8 mouse cellular contexts compared by ENCODE assay signal in the genomic region with DNA sequence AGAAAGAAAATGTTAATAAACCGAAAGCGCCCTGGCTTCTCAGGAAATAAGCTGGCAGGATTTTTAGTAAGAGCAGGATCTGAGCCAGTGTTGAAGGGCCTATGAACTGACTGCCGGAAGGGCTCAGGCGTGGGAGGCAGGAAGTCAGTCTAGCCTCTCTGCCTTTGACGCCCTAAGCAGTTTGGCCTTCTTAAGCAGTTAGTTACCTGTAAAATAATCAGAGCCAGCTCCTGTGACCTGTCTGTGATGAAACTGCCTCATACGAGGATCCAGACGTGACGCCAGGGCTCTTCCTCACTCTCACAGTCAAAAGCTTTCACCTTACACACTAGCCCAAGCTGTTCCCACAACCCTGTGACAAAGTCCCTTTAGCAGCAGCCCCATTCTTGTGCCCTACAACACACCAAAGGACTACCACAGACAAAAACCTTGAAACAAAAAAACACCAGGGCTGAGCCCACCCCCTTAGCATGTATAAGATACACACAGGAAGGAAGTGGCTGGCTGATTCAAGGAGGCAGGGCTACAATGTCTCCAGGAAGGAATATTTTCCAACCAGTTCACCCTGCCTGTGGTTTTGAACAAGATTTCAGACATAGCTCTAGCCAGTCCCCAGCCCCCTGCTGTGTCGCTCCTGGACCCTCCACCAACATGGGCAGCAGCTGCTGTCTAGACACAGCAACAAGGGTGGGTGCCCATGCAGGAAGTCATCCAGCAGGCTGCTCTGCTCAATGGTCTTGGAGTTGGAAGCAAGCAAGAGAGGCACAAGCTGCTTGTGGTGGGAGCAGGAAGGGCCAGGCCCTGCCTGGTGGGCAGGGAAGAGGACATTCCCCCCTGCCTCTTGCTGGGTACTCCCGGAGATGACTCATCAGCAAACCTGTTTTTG.
A peak's percentile ranks its signal among the peaks of the same experiment; 100 is the strongest.
DNase-seq lines count a peak whose midpoint lies in the region; ATAC-seq and TF ChIP-seq lines count a peak whose summit lies in the region.

No protein-coding gene starts in this region.

- H3K4me3 ChIP-seq in bone marrow macrophage, adult 2 months (ENCODE audit: insufficient read depth, low read length), result no peak overlapping the region
- no peak overlapping the region for H3K4me3 ChIP-seq in limb, embryonic 12.5 days (replicated peaks)
- no peak overlapping the region for H3K4me3 ChIP-seq in stomach, embryonic 16.5 days (replicated peaks; ENCODE audit: low read length)

- peak; percentile 17 to 38 for DNase-seq in adrenal gland, postnatal 36 days
- DNase-seq in adrenal gland, postnatal 4 days (ENCODE audit: low spot score in 2 of 2), result no peak
- peak; percentile 8 for DNase-seq in heart, postnatal 25 days (ENCODE audit: low spot score)
- no peak for DNase-seq in urinary bladder, postnatal 10 days (ENCODE audit: low spot score)
- no peak for DNase-seq in embryo, embryonic 9.5 days (ENCODE audit: extremely low spot score)

- TF ChIP-seq POLR2A in bone marrow macrophage, adult 2 months (IDR thresholded peaks at IDR 0.05; ENCODE audit: borderline replicate concordance, low read depth, low read length), result no peak

- H3K4me1 ChIP-seq in bone marrow macrophage, adult 2 months (ENCODE audit: control insufficient read depth, insufficient read depth, low read length), result peaks cover 27% of the 10 kb centered on the region
- peaks cover 6% of the 10 kb centered on the region for H3K4me1 ChIP-seq in limb, embryonic 12.5 days (replicated peaks)
- no peaks in the 10 kb centered on the region for H3K4me1 ChIP-seq in stomach, embryonic 16.5 days (ENCODE audit: control insufficient read depth, insufficient read depth, low read length)

- no peaks in the 10 kb centered on the region for H3K36me3 ChIP-seq in limb, embryonic 12.5 days
- no peaks in the 10 kb centered on the region for H3K36me3 ChIP-seq in stomach, embryonic 16.5 days (ENCODE audit: control insufficient read depth, insufficient read depth, low read length)

- no peak overlapping the region for H3K9ac ChIP-seq in limb, embryonic 12.5 days (replicated peaks)
- H3K9ac ChIP-seq in stomach, embryonic 16.5 days (ENCODE audit: low read length), result no peak overlapping the region

- TF ChIP-seq CTCF in bone marrow macrophage, adult 2 months (IDR thresholded peaks at IDR 0.05; ENCODE audit: low read depth, low read length), result no peak

- H3K27me3 ChIP-seq in limb, embryonic 12.5 days, result no peaks in the 10 kb centered on the region
- H3K27me3 ChIP-seq in stomach, embryonic 16.5 days (ENCODE audit: control insufficient read depth, insufficient read depth, low read length), result no peaks in the 10 kb centered on the region

- ATAC-seq in limb, embryonic 12.5 days (ENCODE audit: insufficient number of reproducible peaks, insufficient read depth, low FRiP score, low TSS enrichment, low read depth), result no peak
- peak; percentile 21; the same call in 1 of the 2 replicates for ATAC-seq in stomach, embryonic 16.5 days (ENCODE audit: insufficient read depth, low FRiP score)

- intact Hi-C loops in heart, postnatal 25 days (cut with DNase I), result no loop called here

- H3K9me3 ChIP-seq in limb, embryonic 12.5 days, result no peaks in the 10 kb centered on the region
- H3K9me3 ChIP-seq in stomach, embryonic 16.5 days (replicated peaks; ENCODE audit: control insufficient read depth, low read length), result no peaks in the 10 kb centered on the region

- no peak overlapping the region for H3K4me2 ChIP-seq in limb, embryonic 12.5 days
- no peak overlapping the region for H3K4me2 ChIP-seq in stomach, embryonic 16.5 days (ENCODE audit: low read depth, low read length)

- H3K27ac ChIP-seq in bone marrow macrophage, adult 2 months (ENCODE audit: insufficient read depth, low read depth, low read length), result peak overlapping the region; percentile 8; the same call in 1 of the 2 replicates
- peak overlapping the region; percentile 53; the same call in 1 of the 2 replicates for H3K27ac ChIP-seq in limb, embryonic 12.5 days
- H3K27ac ChIP-seq in stomach, embryonic 16.5 days (ENCODE audit: low read length), result peak overlapping the region; percentile 28; the same call in 1 of the 2 replicates

- 67% methylated on average over 10 of the region's 10 CpGs for WGBS in limb, embryonic 12.5 days
- WGBS in stomach, embryonic 16.5 days, result 73% methylated on average over 10 of the region's 10 CpGs

Comparison
In these comparisons a context has a peak if more than half of its experiments do, and no peak if none do; other contexts are left out.
1. DNase-seq: peak in adrenal gland, postnatal 36 days (2 of 2) and heart, postnatal 25 days (single experiment); none in adrenal gland, postnatal 4 days (0 of 2), urinary bladder, postnatal 10 days (single experiment) and embryo, embryonic 9.5 days (single experiment).
2. Peak in every context shown above with its lines, with median percentiles within 50 percentile points of each other: H3K27ac ChIP-seq.